Mouse (Mus musculus): Measurements from ENCODE around the gene Creb5. TPM values are rescaled to one million over a fixed set of nuclear protein-coding genes. Genes with fewer than 3 reads are reported as not detected.

Creb5 gene
- polyA plus RNA-seq, 1 experiment from 2014 or later, result 8.9 TPM

DNA sequence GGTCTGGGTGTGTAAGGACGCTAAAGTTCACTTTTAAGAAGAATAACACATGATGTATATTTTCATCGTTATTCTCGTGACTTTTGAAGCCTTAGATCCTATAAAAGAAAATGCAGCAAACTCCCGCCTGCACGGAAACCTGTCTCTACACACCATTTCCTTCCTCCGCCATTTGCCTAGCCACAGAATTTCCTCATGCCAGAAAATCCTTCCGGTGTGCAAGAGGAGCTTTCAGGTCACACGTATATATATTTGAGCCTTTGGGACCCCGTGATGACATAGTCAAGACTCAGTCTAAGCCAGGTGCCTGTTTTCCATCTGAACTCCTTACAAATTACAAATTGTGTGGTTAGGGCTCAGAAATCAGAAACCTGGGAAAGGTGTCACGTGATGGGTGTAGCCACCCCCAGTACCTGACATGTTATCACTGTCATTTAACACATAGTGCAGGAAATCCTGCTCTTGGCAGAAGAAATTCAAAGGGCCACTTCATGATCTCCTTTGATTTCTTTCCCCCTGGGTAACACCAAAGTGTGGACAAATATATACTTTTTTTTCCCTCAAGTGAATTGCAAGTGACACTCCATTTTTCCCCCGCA is 158.9 kb downstream of the Creb5 start:
- Histone ChIP-seq H3K27ac (no peak overlapping the region), H3K4me3 (ENCODE audit: inconsistent target) (no peak overlapping the region), H3K36me3 (ENCODE audit: inconsistent target) (no peaks in the 10 kb centered on the region), H3K79me2 (ENCODE audit: inconsistent target) (no peaks in the 10 kb centered on the region)
- 32% methylated on average over 11 of the region's 11 CpGs for WGBS (ENCODE audit: missing documents)

DNA sequence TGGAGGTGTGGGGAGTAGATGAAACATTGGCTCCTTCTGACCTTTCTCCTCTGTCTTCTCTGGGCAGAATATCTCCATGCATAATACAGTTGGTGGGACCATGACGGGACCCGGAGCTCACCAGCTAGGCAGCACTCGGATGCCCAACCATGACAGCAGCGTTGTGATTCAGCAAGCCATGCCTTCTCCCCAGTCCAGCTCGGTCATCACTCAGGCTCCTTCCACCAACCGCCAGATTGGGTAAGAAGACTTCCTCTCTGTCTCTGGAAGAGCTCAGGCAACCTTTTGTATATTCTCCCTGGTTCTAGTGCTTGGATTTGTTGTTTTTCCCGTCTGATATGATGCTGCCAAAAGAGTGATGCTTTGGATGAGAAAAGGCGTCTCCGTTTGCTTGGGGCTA is 160.4 kb downstream of the Creb5 start:
- Histone ChIP-seq H3K27ac (peak overlapping the region; percentile 83), H3K4me3 (ENCODE audit: inconsistent target) (no peak overlapping the region), H3K79me2 (ENCODE audit: inconsistent target) (no peaks in the 10 kb centered on the region), H3K36me3 (ENCODE audit: inconsistent target) (no peaks in the 10 kb centered on the region)
- WGBS (ENCODE audit: missing documents), result 35% methylated on average over 9 of the region's 9 CpGs

- no peak overlapping the region for H3K4me3 ChIP-seq (ENCODE audit: inconsistent target)
- WGBS (ENCODE audit: missing documents), result 7% methylated on average over 9 of the region's 9 CpGs
- H3K79me2 ChIP-seq (ENCODE audit: inconsistent target), result no peaks in the 10 kb centered on the region
- H3K27ac ChIP-seq, result peak overlapping the region; percentile 83
- H3K36me3 ChIP-seq (ENCODE audit: inconsistent target), result no peaks in the 10 kb centered on the region
Measured at GRCm38 (mm10) chr6:53448317-53448870, 161.3 kb downstream of the Creb5 start.

DNA sequence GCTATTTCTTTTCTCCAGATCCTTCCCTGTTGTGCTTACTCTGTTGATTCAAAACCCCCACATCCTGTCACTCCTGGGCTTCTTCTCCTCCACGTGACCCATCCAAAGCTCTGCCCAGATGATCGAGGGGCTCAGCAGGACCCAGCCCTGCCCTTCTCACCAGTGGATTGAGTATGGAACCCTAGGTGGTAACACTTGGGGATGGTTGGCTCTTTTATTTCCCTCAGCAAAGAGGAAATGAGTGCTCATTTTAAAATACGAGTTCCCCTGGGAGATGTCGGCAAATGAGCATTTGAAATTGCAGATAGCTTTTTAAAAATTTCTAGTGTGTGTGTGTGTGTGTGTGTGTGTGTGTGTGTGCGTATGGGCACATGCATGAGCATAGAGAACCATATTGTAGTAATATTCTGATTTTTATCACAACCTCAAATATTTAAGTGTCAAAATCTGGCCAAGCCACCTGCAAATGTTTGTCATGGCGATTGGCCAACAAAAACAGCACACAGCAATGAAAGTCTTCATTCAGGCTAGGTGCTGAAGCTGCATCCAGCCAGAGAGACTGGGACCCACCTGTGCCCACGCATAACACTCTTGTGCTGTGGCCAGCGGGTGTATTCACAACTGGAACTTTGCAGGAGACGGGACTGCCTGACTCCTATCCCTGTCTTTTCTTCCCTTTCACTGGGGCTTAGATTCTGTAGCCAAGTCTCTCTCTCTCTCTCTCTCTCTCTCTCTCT is 162.5 kb downstream of the Creb5 start:
- WGBS (ENCODE audit: missing documents), result 64% methylated on average over 9 of the region's 9 CpGs
- no peaks in the 10 kb centered on the region for H3K79me2 ChIP-seq (ENCODE audit: inconsistent target)
- no peak overlapping the region for H3K4me3 ChIP-seq (ENCODE audit: inconsistent target)
- no peaks in the 10 kb centered on the region for H3K36me3 ChIP-seq (ENCODE audit: inconsistent target)
- H3K27ac ChIP-seq, result peak overlapping the region; percentile 83

GRCm38 (mm10) chr6:53450494-53450893 is 163.4 kb downstream of the Creb5 start:
- Histone ChIP-seq H3K4me3 (ENCODE audit: inconsistent target) (no peak overlapping the region), H3K27ac (no peak overlapping the region), H3K36me3 (ENCODE audit: inconsistent target) (no peaks in the 10 kb centered on the region), H3K79me2 (ENCODE audit: inconsistent target) (no peaks in the 10 kb centered on the region)
- 96% methylated on average over 3 of the region's 3 CpGs for WGBS (ENCODE audit: missing documents)

DNA sequence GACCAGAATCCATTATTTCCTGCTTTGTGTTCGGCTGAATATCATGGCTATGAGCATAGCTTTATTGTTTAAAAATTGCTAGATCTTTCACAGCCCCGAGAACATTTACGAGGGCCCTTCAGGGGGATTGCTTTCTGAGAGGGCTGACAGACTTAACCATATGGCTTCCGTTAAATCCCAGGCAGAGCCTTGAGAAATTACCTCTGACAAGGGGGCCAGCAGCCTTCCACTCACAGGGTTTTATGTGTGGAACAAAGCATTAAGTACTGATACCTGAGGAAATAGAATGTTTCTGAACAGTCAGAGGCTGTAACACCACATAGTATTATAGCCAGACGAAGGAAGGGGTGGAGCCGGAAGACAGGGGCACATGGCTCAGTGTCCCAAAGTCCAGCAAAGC is 165.2 kb downstream of the Creb5 start:
- no peaks in the 10 kb centered on the region for H3K36me3 ChIP-seq (ENCODE audit: inconsistent target)
- 68% methylated on average over 6 of the region's 6 CpGs for WGBS (ENCODE audit: missing documents)
- no peak overlapping the region for H3K27ac ChIP-seq
- H3K79me2 ChIP-seq (ENCODE audit: inconsistent target), result no peaks in the 10 kb centered on the region
- no peak overlapping the region for H3K4me3 ChIP-seq (ENCODE audit: inconsistent target)

- 41% methylated on average over 4 of the region's 4 CpGs for WGBS (ENCODE audit: missing documents)
- Histone ChIP-seq H3K36me3 (ENCODE audit: inconsistent target) (no peaks in the 10 kb centered on the region), H3K27ac (no peak overlapping the region), H3K4me3 (ENCODE audit: inconsistent target) (no peak overlapping the region), H3K79me2 (ENCODE audit: inconsistent target) (no peaks in the 10 kb centered on the region)
Measured at GRCm38 (mm10) chr6:53455442-53455841, 168.4 kb downstream of the Creb5 start.

- no peaks in the 10 kb centered on the region for H3K36me3 ChIP-seq (ENCODE audit: inconsistent target)
- 94% methylated on average over 5 of the region's 5 CpGs for WGBS (ENCODE audit: missing documents)
- no peak overlapping the region for H3K27ac ChIP-seq
- H3K4me3 ChIP-seq (ENCODE audit: inconsistent target), result no peak overlapping the region
- H3K79me2 ChIP-seq (ENCODE audit: inconsistent target), result no peaks in the 10 kb centered on the region
Measured at GRCm38 (mm10) chr6:53456111-53456510, 169.0 kb downstream of the Creb5 start.

DNA sequence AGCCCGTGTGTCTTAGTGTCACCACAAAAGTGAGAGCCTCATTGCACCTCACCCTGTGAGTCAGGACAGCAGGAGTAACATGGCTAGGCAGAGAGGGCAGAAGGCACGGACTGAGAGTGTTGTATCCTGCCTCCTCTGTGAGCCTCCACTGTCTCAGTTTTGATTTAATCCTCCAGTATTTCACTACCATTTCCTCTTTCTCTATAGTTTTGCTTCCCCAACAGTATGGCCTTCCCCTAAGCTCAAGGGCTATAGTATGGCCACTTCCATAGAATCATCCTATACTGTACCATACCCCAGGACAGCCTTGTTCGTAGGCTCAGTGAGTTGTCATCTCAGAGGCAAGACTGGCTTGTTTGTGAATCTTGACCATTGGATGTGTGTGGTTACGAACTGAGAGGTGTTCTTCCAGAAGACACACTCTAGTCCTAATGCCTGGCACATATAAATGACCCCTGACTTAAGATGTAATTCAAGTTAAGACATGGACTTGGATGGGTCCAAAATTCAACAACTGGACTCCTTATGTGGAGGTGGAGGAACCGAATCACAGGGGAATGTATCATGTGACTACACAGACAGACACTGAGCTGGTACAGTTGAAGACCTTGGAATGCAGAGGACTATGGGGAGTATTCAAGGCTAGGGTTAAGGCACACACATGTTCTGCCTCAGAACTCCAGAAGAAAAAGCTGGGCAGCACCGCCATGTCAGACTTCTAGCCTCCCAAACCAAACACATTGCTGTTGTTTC is 173.1 kb downstream of the Creb5 start:
- WGBS (ENCODE audit: missing documents), result 69% methylated on average over 6 of the region's 6 CpGs
- no peak overlapping the region for H3K4me3 ChIP-seq (ENCODE audit: inconsistent target)

GRCm38 (mm10) chr6:53461056-53461455 is 174.0 kb downstream of the Creb5 start:
- no peaks in the 10 kb centered on the region for H3K36me3 ChIP-seq (ENCODE audit: inconsistent target)
- no peaks in the 10 kb centered on the region for H3K79me2 ChIP-seq (ENCODE audit: inconsistent target)
- 90% methylated on average over 6 of the region's 6 CpGs for WGBS (ENCODE audit: missing documents)
- H3K4me3 ChIP-seq (ENCODE audit: inconsistent target), result no peak overlapping the region
- H3K27ac ChIP-seq, result no peak overlapping the region

More for the DNA sequence above, 173.1 kb downstream of the Creb5 start:
- peak overlapping the region; percentile 25 for H3K27ac ChIP-seq
- H3K36me3 ChIP-seq (ENCODE audit: inconsistent target), result no peaks in the 10 kb centered on the region
- no peaks in the 10 kb centered on the region for H3K79me2 ChIP-seq (ENCODE audit: inconsistent target)

DNA sequence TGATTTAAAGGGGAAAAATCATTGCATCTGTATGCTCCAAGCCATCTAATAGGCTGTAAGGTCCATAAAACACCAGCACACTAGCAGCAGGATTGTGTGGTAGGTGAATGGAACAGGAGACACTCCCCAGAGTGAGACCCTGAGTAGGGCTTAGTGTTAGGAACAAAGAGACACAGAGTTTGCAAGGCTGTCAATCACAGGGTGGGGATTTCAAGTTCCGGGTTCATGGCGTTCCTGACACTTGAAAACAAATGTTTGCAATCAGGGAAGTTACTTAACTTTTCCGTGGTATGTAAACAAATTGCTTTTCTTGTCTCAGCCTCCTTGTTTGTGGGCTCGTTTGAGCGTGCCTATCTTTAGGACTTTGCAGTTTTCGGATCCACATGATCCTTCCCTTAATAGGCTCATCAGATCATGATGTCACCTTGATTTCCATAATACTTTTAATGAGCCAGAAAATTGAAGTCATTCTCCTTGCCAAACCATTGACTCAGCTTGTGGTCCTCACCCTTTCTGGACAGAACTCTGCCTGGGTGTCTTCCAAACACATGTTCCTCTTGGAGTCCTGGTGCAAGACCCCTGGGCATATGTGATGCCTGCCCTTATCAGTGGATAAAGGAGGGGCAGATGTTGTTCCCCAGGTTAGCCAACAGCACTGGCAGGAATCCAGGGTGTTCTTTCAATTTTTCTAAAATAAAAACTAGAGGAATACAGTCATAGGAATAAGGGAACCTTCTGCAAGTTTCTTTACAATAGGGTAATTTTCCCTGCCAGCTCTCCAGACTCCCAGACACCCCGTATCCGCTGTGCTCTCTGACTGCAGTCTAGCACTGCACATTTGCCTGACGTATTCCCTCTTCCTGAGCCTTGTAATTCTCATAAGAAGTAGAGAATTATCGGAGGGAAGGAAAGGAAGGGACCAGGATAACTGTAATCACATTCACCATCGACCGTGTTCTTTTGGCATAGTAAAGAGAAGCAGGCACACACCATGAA is 175.0 kb downstream of the Creb5 start:
- H3K27ac ChIP-seq, result no peak overlapping the region
- 79% methylated on average over 12 of the region's 12 CpGs for WGBS (ENCODE audit: missing documents)
- no peaks in the 10 kb centered on the region for H3K79me2 ChIP-seq (ENCODE audit: inconsistent target)
- no peak overlapping the region for H3K4me3 ChIP-seq (ENCODE audit: inconsistent target)
- H3K36me3 ChIP-seq (ENCODE audit: inconsistent target), result no peaks in the 10 kb centered on the region

- Histone ChIP-seq H3K36me3 (ENCODE audit: inconsistent target) (no peaks in the 10 kb centered on the region), H3K4me3 (ENCODE audit: inconsistent target) (no peak overlapping the region), H3K27ac (no peak overlapping the region), H3K79me2 (ENCODE audit: inconsistent target) (no peaks in the 10 kb centered on the region)
- 90% methylated on average over 7 of the region's 7 CpGs for WGBS (ENCODE audit: missing documents)
Measured at GRCm38 (mm10) chr6:53462802-53463201, 175.7 kb downstream of the Creb5 start.

DNA sequence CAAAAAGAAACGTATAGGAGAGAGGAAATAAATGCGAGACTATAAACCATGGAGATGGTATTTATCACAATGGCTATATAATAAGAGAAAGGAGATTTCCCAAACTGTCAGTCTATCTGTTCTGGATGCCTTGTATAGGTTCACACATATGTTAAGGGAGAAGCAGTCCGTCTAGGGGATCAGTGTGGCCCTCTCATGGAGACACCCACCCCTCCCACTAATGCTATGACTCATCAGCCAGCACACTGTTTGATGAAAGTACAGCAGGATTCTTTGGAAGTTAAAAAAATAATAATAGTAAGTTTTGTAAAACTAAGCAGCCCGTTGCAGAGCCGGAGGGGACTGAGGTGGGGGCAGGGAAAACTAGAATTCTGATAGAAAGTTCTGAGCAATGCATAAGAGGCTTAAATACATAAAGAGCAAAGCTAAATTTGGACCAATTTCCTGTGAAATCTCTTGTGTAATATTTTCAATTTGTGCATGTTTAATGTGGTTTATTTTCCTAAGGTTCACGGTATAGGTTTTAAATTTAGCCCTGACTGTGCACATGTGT is 176.3 kb downstream of the Creb5 start:
- Histone ChIP-seq H3K27ac (no peak overlapping the region), H3K79me2 (ENCODE audit: inconsistent target) (no peaks in the 10 kb centered on the region), H3K4me3 (ENCODE audit: inconsistent target) (no peak overlapping the region), H3K36me3 (ENCODE audit: inconsistent target) (no peaks in the 10 kb centered on the region)
- WGBS (ENCODE audit: missing documents), result 70% methylated on average over 6 of the region's 6 CpGs

DNA sequence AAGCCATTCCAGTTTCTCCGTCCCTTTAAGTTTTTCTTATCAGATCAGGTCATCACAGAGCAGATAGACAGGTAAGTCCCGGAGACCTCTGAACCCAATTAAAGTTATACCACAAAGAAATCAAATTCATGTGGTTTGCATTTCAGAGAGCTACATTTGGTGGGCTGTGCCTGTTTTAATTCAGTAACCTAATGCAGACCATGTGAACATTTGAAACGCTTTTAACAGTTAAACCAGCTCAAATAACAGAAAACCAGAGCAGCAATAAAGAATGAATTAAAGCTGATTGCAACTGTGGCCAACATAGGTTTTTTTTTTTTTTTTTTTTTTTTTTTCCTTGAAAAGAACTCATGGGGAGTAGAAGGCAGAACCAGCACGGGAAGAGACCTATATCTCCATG is 182.1 kb downstream of the Creb5 start:
- Histone ChIP-seq H3K36me3 (ENCODE audit: inconsistent target) (no peaks in the 10 kb centered on the region), H3K4me3 (ENCODE audit: inconsistent target) (no peak overlapping the region), H3K79me2 (ENCODE audit: inconsistent target) (no peaks in the 10 kb centered on the region), H3K27ac (no peak overlapping the region)
- WGBS (ENCODE audit: missing documents), result 98% methylated on average over 4 of the region's 4 CpGs
